Mouse (Mus musculus) liver, embryonic 12.5 days (tissue): ENCODE measurements around the gene Dlg2. TPM values are rescaled to one million over a fixed set of nuclear protein-coding genes. Genes with fewer than 3 reads are reported as not detected.
A peak's percentile ranks its signal among the peaks of the same experiment; 100 is the strongest.

Experiments
- ATAC-seq: fragments of 200-750 bp; cut with Nextera tagmentation; 2 replicates; pipeline ENCODE4 v1.8.0; 2017; ENCODE audit warnings: moderate number of reproducible peaks, mild to moderate bottlenecking, moderate library complexity
- H3K27ac ChIP-seq: fragments of 300-500 bp; sonication (generic); 2 replicates; pipeline ENCODE4 v1.5.1; 2016; ENCODE audit warnings: mild to moderate bottlenecking
- H3K27me3 ChIP-seq: fragments of 300-500 bp; sonication (generic); replicated peaks from 2 replicates; pipeline ENCODE4 v1.6.1; 2016; ENCODE audit warnings: mild to moderate bottlenecking, moderate library complexity
- H3K36me3 ChIP-seq: fragments of 300-500 bp; sonication (generic); 2 replicates; pipeline ENCODE4 v1.6.1; 2016; ENCODE audit warnings: mild to moderate bottlenecking, moderate library complexity
- H3K4me1 ChIP-seq: fragments of 300-500 bp; sonication (generic); 2 replicates; pipeline ENCODE4 v1.6.1; 2016
- H3K4me2 ChIP-seq: fragments of 300-500 bp; sonication (generic); 2 replicates; pipeline ENCODE4 v1.6.1; 2016; ENCODE audit warnings: mild to moderate bottlenecking, moderate library complexity
- H3K4me3 ChIP-seq: fragments of 300-500 bp; sonication (generic); 2 replicates; pipeline ENCODE4 v1.5.1; 2016; ENCODE audit warnings: mild to moderate bottlenecking, moderate library complexity
- H3K9ac ChIP-seq: fragments of 300-500 bp; sonication (generic); 2 replicates; pipeline ENCODE4 v1.6.1; 2016; ENCODE audit warnings: mild to moderate bottlenecking, moderate library complexity
- H3K9me3 ChIP-seq: fragments of 300-500 bp; sonication (generic); replicated peaks from 2 replicates; pipeline ENCODE4 v1.6.1; 2016; ENCODE audit warnings: mild to moderate bottlenecking, moderate library complexity
- WGBS: fragments of 180-500 bp; shearing (Covaris S2); methylation state at CpG from one replicate; pipeline ENCODE4 v1.1.7; 2016; ENCODE audit not compliant: insufficient replicate concordance; 5-methylcytosine and 5-hydroxymethylcytosine counted together
- polyA plus RNA-seq: library from polyadenylated mRNA; unstranded; fragments of >200 nt; fragmentation: Nextera tagmentation; extraction: Ambion mirVana; gene quantifications from 2 replicates; pipeline ENCODE4 v1.2.1, GENCODE M21; 2016

Gene Dlg2
- polyA plus RNA-seq, 1 experiment from 2014 or later: 1.1 TPM

GRCm38 (mm10) chr7:91161643-91162175, 685.2 kb downstream of the Dlg2 start:
- Histone ChIP-seq H3K9me3 (no peaks in the 10 kb centered on the region), H3K4me2 (no peak overlapping the region), H3K27me3 (no peaks in the 10 kb centered on the region), H3K4me1 (no peaks in the 10 kb centered on the region), H3K27ac (no peak overlapping the region), H3K36me3 (no peaks in the 10 kb centered on the region), H3K9ac (no peak overlapping the region), H3K4me3 (no peak overlapping the region)
- no peak for ATAC-seq
- 52% methylated on average over 2 of the region's 2 CpGs for WGBS

GRCm38 (mm10) chr7:91173560-91173959, 697.1 kb downstream of the Dlg2 start:
- Histone ChIP-seq H3K9me3 (no peaks in the 10 kb centered on the region), H3K27me3 (no peaks in the 10 kb centered on the region), H3K9ac (no peak overlapping the region), H3K36me3 (no peaks in the 10 kb centered on the region), H3K4me1 (no peaks in the 10 kb centered on the region), H3K27ac (no peak overlapping the region), H3K4me3 (no peak overlapping the region), H3K4me2 (no peak overlapping the region)
- WGBS: 80% methylated on average over 2 of the region's 2 CpGs
- ATAC-seq: no peak

- Histone ChIP-seq H3K4me2 (no peak overlapping the region), H3K36me3 (no peaks in the 10 kb centered on the region), H3K4me1 (no peaks in the 10 kb centered on the region), H3K4me3 (no peak overlapping the region), H3K27me3 (no peaks in the 10 kb centered on the region), H3K9me3 (no peaks in the 10 kb centered on the region), H3K27ac (no peak overlapping the region), H3K9ac (no peak overlapping the region)
- no peak for ATAC-seq
- 89% methylated on average over 2 of the region's 2 CpGs for WGBS
Observed at GRCm38 (mm10) chr7:91188211-91188610, 711.7 kb downstream of the Dlg2 start.

- Histone ChIP-seq H3K9ac (no peak overlapping the region), H3K4me2 (no peak overlapping the region), H3K4me3 (no peak overlapping the region), H3K36me3 (no peaks in the 10 kb centered on the region), H3K27me3 (no peaks in the 10 kb centered on the region), H3K4me1 (no peaks in the 10 kb centered on the region), H3K9me3 (no peaks in the 10 kb centered on the region), H3K27ac (no peak overlapping the region)
- ATAC-seq: no peak
- WGBS: 79% methylated on average over 1 of the region's 1 CpGs
Observed at GRCm38 (mm10) chr7:91199372-91199771, 722.9 kb downstream of the Dlg2 start.

DNA sequence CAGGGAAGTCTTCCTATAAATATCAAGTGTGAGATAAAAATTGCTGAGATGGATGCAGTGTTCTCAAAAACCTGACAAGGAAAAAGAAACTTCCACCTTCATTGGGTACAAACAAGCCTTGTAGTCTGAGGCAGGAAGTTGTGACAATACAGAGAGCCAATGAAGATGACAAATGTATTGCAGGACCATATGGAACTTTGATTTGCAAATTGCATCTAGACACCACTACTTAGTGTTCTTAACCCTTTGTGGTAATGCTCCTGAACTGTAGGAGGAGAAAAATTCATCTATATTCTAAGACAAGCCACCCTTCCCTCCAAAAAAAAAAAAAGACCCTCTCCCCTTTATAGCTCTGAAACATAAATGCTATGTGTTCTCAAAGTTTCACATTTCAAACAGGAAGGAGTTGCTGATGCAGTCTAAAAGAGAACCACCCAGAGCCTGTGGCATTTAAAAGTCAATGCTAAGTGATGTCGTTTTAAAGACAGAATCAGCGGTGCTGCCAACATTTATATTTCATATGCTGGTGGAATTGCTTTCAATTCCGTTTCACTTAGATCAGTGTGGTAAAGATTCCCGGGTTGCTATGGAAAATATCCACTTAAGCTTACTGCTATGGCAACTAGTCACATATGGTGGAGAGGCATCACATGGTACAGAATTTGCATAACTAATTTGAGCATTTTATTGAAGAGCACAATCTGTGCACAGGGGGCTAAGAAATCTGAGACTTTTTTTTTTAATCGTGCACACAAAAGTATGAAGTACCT, 731.8 kb downstream of the Dlg2 start:
- H3K4me2 ChIP-seq: no peak overlapping the region
- H3K27ac ChIP-seq: no peak overlapping the region
- no peak for ATAC-seq
- no peaks in the 10 kb centered on the region for H3K36me3 ChIP-seq
- H3K4me1 ChIP-seq: no peaks in the 10 kb centered on the region
- no peaks in the 10 kb centered on the region for H3K27me3 ChIP-seq
- no peak overlapping the region for H3K4me3 ChIP-seq
- H3K9ac ChIP-seq: no peak overlapping the region
- 63% methylated on average over 5 of the region's 5 CpGs for WGBS
- H3K9me3 ChIP-seq: no peaks in the 10 kb centered on the region

DNA sequence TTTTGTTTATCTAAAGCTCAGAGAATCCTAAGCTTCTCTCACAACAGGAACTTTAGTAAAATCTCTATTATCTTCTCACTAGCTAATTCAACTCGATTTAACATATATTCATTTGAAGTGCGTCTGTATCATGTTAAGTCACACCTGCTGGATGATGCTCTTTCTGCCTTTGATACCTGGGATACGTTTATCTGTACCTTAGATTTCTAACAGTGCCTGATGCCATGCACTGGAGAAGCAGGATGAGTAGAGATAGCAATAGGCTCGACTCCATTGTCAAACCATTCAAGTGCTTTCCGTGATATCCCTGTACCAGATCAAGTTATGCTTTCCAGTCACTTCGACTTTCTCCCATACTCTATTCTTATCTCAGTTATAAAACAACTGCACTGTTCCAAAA, 732.5 kb downstream of the Dlg2 start:
- ATAC-seq: no peak
- Histone ChIP-seq H3K4me1 (no peaks in the 10 kb centered on the region), H3K36me3 (no peaks in the 10 kb centered on the region), H3K9ac (no peak overlapping the region), H3K4me2 (no peak overlapping the region), H3K27ac (no peak overlapping the region), H3K27me3 (no peaks in the 10 kb centered on the region), H3K4me3 (no peak overlapping the region), H3K9me3 (no peaks in the 10 kb centered on the region)
- 46% methylated on average over 6 of the region's 6 CpGs for WGBS

DNA sequence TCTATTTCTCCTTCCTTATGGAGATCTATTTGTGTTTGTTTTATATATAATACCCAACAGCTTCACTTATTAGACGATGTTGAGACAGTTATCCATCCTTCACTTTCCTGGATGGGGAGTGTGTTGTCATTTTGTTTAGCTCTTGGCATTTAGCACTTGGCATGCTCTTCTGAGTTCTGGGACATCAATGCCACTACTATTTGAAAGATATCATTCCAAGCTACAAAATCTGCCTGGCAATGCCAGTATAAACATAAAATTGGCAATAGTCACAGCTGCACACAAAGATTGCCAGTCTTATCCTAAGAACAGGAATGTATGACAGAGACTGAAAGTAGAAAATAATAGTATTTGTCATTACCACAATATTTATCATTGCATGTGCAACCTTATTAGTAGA, 735.8 kb downstream of the Dlg2 start:
- H3K4me2 ChIP-seq: no peak overlapping the region
- H3K36me3 ChIP-seq: no peaks in the 10 kb centered on the region
- no peaks in the 10 kb centered on the region for H3K4me1 ChIP-seq
- 65% methylated on average over 1 of the region's 1 CpGs for WGBS
- no peak for ATAC-seq
- no peaks in the 10 kb centered on the region for H3K9me3 ChIP-seq
- no peaks in the 10 kb centered on the region for H3K27me3 ChIP-seq
- no peak overlapping the region for H3K9ac ChIP-seq
- no peak overlapping the region for H3K4me3 ChIP-seq
- H3K27ac ChIP-seq: no peak overlapping the region

- Histone ChIP-seq H3K27ac (no peak overlapping the region), H3K9me3 (no peaks in the 10 kb centered on the region), H3K9ac (no peak overlapping the region), H3K36me3 (no peaks in the 10 kb centered on the region), H3K4me2 (no peak overlapping the region), H3K27me3 (no peaks in the 10 kb centered on the region), H3K4me3 (no peak overlapping the region), H3K4me1 (no peaks in the 10 kb centered on the region)
- ATAC-seq: no peak
- WGBS: 55% methylated on average over 1 of the region's 1 CpGs
Observed at GRCm38 (mm10) chr7:91214921-91215320, 738.4 kb downstream of the Dlg2 start.

DNA sequence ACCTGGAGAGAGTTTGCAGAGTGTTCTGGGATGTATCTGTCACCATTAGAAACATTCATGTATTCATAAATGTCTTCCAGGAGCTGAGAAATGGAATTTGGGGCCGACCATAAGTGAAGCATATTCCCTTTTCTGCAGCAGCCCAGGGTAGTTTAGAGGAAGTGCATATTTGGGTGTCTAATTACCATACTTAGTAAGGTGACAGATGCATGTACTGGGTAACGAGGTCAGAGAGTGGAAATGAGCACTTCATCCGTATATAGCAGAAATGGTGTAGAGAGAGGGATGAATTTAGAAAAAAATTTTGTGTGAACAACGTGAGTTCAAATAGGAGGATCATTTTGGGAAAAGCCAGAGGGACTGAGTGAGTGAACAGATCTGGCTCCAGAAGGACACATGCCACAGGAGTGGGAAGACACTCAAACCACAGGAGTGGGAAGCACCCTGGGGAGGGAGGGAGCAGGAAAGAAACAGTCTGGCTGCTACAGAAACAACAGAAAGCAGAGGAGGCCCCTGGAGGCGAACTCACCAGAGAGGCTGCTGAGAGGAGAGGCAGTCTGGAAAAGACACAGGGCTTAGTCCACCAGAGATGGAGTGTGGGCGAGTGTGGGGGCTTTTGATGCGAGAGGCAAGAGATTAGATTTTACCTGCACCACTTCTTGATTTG, 742.0 kb downstream of the Dlg2 start:
- H3K27me3 ChIP-seq: no peaks in the 10 kb centered on the region
- no peaks in the 10 kb centered on the region for H3K36me3 ChIP-seq
- H3K9me3 ChIP-seq: no peaks in the 10 kb centered on the region
- no peak overlapping the region for H3K4me2 ChIP-seq
- ATAC-seq: no peak
- H3K4me3 ChIP-seq: no peak overlapping the region
- H3K27ac ChIP-seq: no peak overlapping the region
- 43% methylated on average over 7 of the region's 7 CpGs for WGBS
- H3K9ac ChIP-seq: no peak overlapping the region
- no peaks in the 10 kb centered on the region for H3K4me1 ChIP-seq

- H3K27me3 ChIP-seq: no peaks in the 10 kb centered on the region
- no peak for ATAC-seq
- no peak overlapping the region for H3K27ac ChIP-seq
- H3K4me1 ChIP-seq: no peaks in the 10 kb centered on the region
- H3K4me3 ChIP-seq: no peak overlapping the region
- 4% methylated on average over 5 of the region's 5 CpGs for WGBS
- no peaks in the 10 kb centered on the region for H3K9me3 ChIP-seq
- H3K36me3 ChIP-seq: no peaks in the 10 kb centered on the region
- H3K4me2 ChIP-seq: no peak overlapping the region
- H3K9ac ChIP-seq: no peak overlapping the region
Observed at GRCm38 (mm10) chr7:91226442-91226841, 750.0 kb downstream of the Dlg2 start.

GRCm38 (mm10) chr7:91241718-91242117, 765.2 kb downstream of the Dlg2 start:
- Histone ChIP-seq H3K4me3 (no peak overlapping the region), H3K36me3 (no peaks in the 10 kb centered on the region), H3K27ac (no peak overlapping the region), H3K4me2 (no peak overlapping the region), H3K27me3 (no peaks in the 10 kb centered on the region), H3K9ac (no peak overlapping the region), H3K4me1 (no peaks in the 10 kb centered on the region), H3K9me3 (no peaks in the 10 kb centered on the region)
- ATAC-seq: no peak
- WGBS: 44% methylated on average over 4 of the region's 4 CpGs

- Histone ChIP-seq H3K27ac (no peak overlapping the region), H3K27me3 (peaks cover 13% of the 10 kb centered on the region), H3K4me1 (0 out of 2 replicates have a peak, but pooled peaks cover 4% of the 10 kb centered on the region), H3K4me3 (peak overlapping the region; percentile 25; the same call in 1 of the 2 replicates), H3K36me3 (no peaks in the 10 kb centered on the region), H3K9ac (no peak overlapping the region), H3K9me3 (no peaks in the 10 kb centered on the region), H3K4me2 (peak overlapping the region; percentile 61)
- ATAC-seq: no peak
- 4% methylated on average over 5 of the region's 5 CpGs for whole genome bisulfite sequencing
Observed at GRCm38 (mm10) chr7:91261672-91262030, 785.2 kb downstream of the Dlg2 start.
